Mouse (Mus musculus) limb, embryonic 12.5 days (tissue): Measurements from ENCODE around the gene Galnt18. TPM values are rescaled to one million over a fixed set of nuclear protein-coding genes. Genes with fewer than 3 reads are reported as not detected.

Source experiments
- ATAC-seq: fragments of 200-750 bp; cut with Nextera tagmentation; 2 replicates; pipeline ENCODE4 v1.8.0; 2017; ENCODE audit warnings: low read depth, moderate TSS enrichment; ENCODE audit not compliant: insufficient number of reproducible peaks, insufficient read depth, low FRiP score, low TSS enrichment
- H3K27ac ChIP-seq: fragments of 300-500 bp; sonication (generic); 2 replicates; pipeline ENCODE4 v1.5.1; 2016; ENCODE audit warnings: mild to moderate bottlenecking, moderate library complexity
- H3K27me3 ChIP-seq: fragments of 300-500 bp; sonication (generic); 2 replicates; pipeline ENCODE4 v1.6.1; 2016; ENCODE audit warnings: mild to moderate bottlenecking, moderate library complexity
- H3K36me3 ChIP-seq: fragments of 300-500 bp; sonication (generic); 2 replicates; pipeline ENCODE4 v1.6.1; 2016; ENCODE audit warnings: mild to moderate bottlenecking, moderate library complexity
- H3K4me1 ChIP-seq: fragments of 300-500 bp; sonication (generic); replicated peaks from 2 replicates; pipeline ENCODE4 v1.6.1; 2016
- H3K4me2 ChIP-seq: fragments of 300-500 bp; sonication (generic); 2 replicates; pipeline ENCODE4 v1.6.1; 2016; ENCODE audit warnings: mild to moderate bottlenecking, moderate library complexity
- H3K4me3 ChIP-seq: fragments of 300-500 bp; sonication (generic); replicated peaks from 2 replicates; pipeline ENCODE4 v1.5.1; 2016; ENCODE audit warnings: mild to moderate bottlenecking
- H3K9ac ChIP-seq: fragments of 300-500 bp; sonication (generic); replicated peaks from 2 replicates; pipeline ENCODE4 v1.6.1; 2016; ENCODE audit warnings: mild to moderate bottlenecking, moderate library complexity
- H3K9me3 ChIP-seq: fragments of 300-500 bp; sonication (generic); 2 replicates; pipeline ENCODE4 v1.6.1; 2016; ENCODE audit warnings: mild to moderate bottlenecking, moderate library complexity
- WGBS: fragments of 180-500 bp; shearing (Covaris S2); methylation state at CpG from one replicate; pipeline ENCODE4 v1.1.7; 2016; 5-methylcytosine and 5-hydroxymethylcytosine counted together
- polyA plus RNA-seq: library from polyadenylated mRNA; unstranded; fragments of >200 nt; fragmentation: Nextera tagmentation; extraction: Ambion mirVana; gene quantifications from 2 replicates; pipeline ENCODE4 v1.2.1, GENCODE M21; 2016

Gene Galnt18
- 13.1 and 14.3 TPM in 2 replicates for polyA plus RNA-seq

- H3K27me3 ChIP-seq = peaks cover 49% of the 10 kb centered on the region
- peak; percentile 96 for ATAC-seq
Measured at GRCm38 (mm10) chr7:111779504-111780242, at the start of gene Galnt18. Gene Galnt18, minus strand, starts transcription at chr7:111779977.

GRCm38 (mm10) chr7:111827337-111827736 lies 47.6 kb upstream of the Galnt18 start:
- H3K4me3 ChIP-seq = no peak overlapping the region
- no peak overlapping the region for H3K4me2 ChIP-seq
- H3K9ac ChIP-seq = no peak overlapping the region
- H3K9me3 ChIP-seq = no peaks in the 10 kb centered on the region
- no peaks in the 10 kb centered on the region for H3K27me3 ChIP-seq
- no peaks in the 10 kb centered on the region for H3K4me1 ChIP-seq
- no peak for ATAC-seq
- no peaks in the 10 kb centered on the region for H3K36me3 ChIP-seq
- 100% methylated on average over 1 of the region's 1 CpGs for WGBS
- no peak overlapping the region for H3K27ac ChIP-seq

More at GRCm38 (mm10) chr7:111779504-111780242, at the start of gene Galnt18:
- H3K4me1 ChIP-seq = peaks cover 15% of the 10 kb centered on the region
- peak within 1 kb of the TSS; percentile 51 for H3K4me3 ChIP-seq
- H3K4me2 ChIP-seq = peak within 1 kb of the TSS; percentile 96
- peak within 1 kb of the TSS; percentile 62 for H3K9ac ChIP-seq
- no peaks in the 10 kb centered on the region for H3K36me3 ChIP-seq
- H3K27ac ChIP-seq = no peak within 1 kb of the TSS
- 2% methylated on average over 52 of the region's 52 CpGs for WGBS
- H3K9me3 ChIP-seq = no peaks in the 10 kb centered on the region

- H3K27ac ChIP-seq = no peak overlapping the region
- H3K4me3 ChIP-seq = no peak overlapping the region
- H3K9me3 ChIP-seq = no peaks in the 10 kb centered on the region
- H3K27me3 ChIP-seq = no peaks in the 10 kb centered on the region
- no peak overlapping the region for H3K9ac ChIP-seq
- H3K4me1 ChIP-seq = no peaks in the 10 kb centered on the region
- no peaks in the 10 kb centered on the region for H3K36me3 ChIP-seq
- H3K4me2 ChIP-seq = no peak overlapping the region
- 49% methylated on average over 1 of the region's 1 CpGs for WGBS
- ATAC-seq = no peak
Measured at GRCm38 (mm10) chr7:111813093-111813492, 33.3 kb upstream of the Galnt18 start.

DNA sequence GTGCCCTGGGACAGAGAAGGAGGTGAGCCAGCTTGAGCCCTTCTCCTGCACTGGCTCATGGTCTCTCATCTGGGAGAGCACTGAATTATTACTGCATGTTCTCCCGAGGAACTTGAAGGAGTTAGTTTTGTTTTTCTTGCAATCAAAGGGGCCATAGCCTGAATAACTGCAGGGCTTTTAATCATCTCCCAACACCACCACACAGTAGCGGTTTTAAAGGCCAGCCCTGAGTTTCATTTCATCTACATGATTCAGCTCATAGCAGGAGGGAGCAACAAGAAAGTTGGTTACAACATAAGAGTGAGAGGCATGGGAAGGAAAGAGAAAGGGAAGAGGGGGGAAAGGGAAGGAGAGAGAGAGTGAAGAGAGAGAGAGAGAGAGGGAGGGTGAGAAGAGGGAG lies 31.3 kb upstream of the Galnt18 start:
- H3K9ac ChIP-seq = no peak overlapping the region
- H3K4me1 ChIP-seq = no peaks in the 10 kb centered on the region
- H3K4me2 ChIP-seq = no peak overlapping the region
- H3K36me3 ChIP-seq = no peaks in the 10 kb centered on the region
- WGBS = 32% methylated on average over 2 of the region's 2 CpGs
- no peak overlapping the region for H3K4me3 ChIP-seq
- H3K9me3 ChIP-seq = no peaks in the 10 kb centered on the region
- H3K27me3 ChIP-seq = no peaks in the 10 kb centered on the region
- ATAC-seq = no peak
- no peak overlapping the region for H3K27ac ChIP-seq

- Histone ChIP-seq H3K9ac (no peak overlapping the region), H3K27me3 (no peaks in the 10 kb centered on the region), H3K27ac (no peak overlapping the region), H3K4me1 (no peaks in the 10 kb centered on the region), H3K4me3 (no peak overlapping the region), H3K36me3 (no peaks in the 10 kb centered on the region), H3K4me2 (no peak overlapping the region), H3K9me3 (no peaks in the 10 kb centered on the region)
- 70% methylated on average over 3 of the region's 3 CpGs for WGBS
- ATAC-seq = no peak
Measured at GRCm38 (mm10) chr7:111809796-111810195, 30.0 kb upstream of the Galnt18 start.

DNA sequence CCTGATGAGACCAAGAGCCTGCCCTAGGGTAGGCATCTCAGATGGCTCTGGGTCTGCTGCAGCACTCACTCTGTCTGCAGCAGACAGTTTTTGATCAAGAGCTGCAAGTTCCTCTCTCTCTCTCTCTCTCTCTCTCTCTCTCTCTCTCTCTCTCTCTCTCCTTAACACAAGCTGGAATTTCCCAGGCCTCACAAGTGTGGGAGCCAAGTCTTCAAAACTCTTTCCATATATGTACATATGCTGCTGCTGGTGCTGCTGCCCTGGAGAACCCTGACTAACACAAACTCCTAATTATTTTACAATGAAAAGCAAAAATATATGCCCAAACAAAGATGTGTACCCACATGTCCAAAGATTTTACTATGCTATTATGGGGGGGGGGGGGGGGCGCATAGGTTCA lies 26.3 kb upstream of the Galnt18 start:
- WGBS = 93% methylated on average over 1 of the region's 1 CpGs
- no peaks in the 10 kb centered on the region for H3K4me1 ChIP-seq
- no peaks in the 10 kb centered on the region for H3K9me3 ChIP-seq
- no peak overlapping the region for H3K4me2 ChIP-seq
- H3K27ac ChIP-seq = no peak overlapping the region
- no peak overlapping the region for H3K9ac ChIP-seq
- H3K27me3 ChIP-seq = no peaks in the 10 kb centered on the region
- no peaks in the 10 kb centered on the region for H3K36me3 ChIP-seq
- no peak overlapping the region for H3K4me3 ChIP-seq
- ATAC-seq = no peak

DNA sequence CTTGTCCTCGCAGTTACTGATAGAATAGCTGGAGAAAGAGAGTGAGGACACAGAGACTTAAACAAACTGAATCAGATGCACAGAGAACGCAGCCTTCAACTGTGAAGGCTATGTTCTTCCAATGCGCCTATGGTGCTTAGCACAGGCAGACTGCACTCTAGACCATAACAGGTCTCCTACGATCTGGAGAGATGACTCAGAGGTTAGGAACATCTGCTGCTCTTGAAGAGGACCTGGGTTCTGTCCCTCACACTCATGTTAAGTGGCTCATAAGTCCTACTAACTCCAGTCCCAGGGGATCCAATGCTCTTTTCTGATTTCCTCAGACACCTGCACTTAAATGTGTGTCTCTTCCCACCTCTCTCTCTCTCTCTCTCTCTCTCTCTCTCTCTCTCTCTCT lies 24.9 kb upstream of the Galnt18 start:
- no peak for ATAC-seq
- no peak overlapping the region for H3K27ac ChIP-seq
- no peaks in the 10 kb centered on the region for H3K9me3 ChIP-seq
- H3K4me3 ChIP-seq = no peak overlapping the region
- H3K4me2 ChIP-seq = no peak overlapping the region
- H3K36me3 ChIP-seq = no peaks in the 10 kb centered on the region
- WGBS = 88% methylated on average over 4 of the region's 4 CpGs
- no peak overlapping the region for H3K9ac ChIP-seq
- no peaks in the 10 kb centered on the region for H3K4me1 ChIP-seq
- no peaks in the 10 kb centered on the region for H3K27me3 ChIP-seq

GRCm38 (mm10) chr7:111800785-111801184 lies 21.0 kb upstream of the Galnt18 start:
- no peak overlapping the region for H3K9ac ChIP-seq
- H3K9me3 ChIP-seq = no peaks in the 10 kb centered on the region
- no peak overlapping the region for H3K4me3 ChIP-seq
- ATAC-seq = no peak
- no peaks in the 10 kb centered on the region for H3K27me3 ChIP-seq
- H3K4me1 ChIP-seq = no peaks in the 10 kb centered on the region
- no peaks in the 10 kb centered on the region for H3K36me3 ChIP-seq
- H3K27ac ChIP-seq = no peak overlapping the region
- no peak overlapping the region for H3K4me2 ChIP-seq
- WGBS = 89% methylated on average over 5 of the region's 5 CpGs

GRCm38 (mm10) chr7:111800120-111800519 lies 20.3 kb upstream of the Galnt18 start:
- no peak overlapping the region for H3K4me3 ChIP-seq
- ATAC-seq = no peak
- no peaks in the 10 kb centered on the region for H3K27me3 ChIP-seq
- 79% methylated on average over 5 of the region's 5 CpGs for WGBS
- H3K27ac ChIP-seq = no peak overlapping the region
- H3K9me3 ChIP-seq = no peaks in the 10 kb centered on the region
- no peak overlapping the region for H3K4me2 ChIP-seq
- H3K36me3 ChIP-seq = no peaks in the 10 kb centered on the region
- H3K4me1 ChIP-seq = no peaks in the 10 kb centered on the region
- H3K9ac ChIP-seq = no peak overlapping the region

DNA sequence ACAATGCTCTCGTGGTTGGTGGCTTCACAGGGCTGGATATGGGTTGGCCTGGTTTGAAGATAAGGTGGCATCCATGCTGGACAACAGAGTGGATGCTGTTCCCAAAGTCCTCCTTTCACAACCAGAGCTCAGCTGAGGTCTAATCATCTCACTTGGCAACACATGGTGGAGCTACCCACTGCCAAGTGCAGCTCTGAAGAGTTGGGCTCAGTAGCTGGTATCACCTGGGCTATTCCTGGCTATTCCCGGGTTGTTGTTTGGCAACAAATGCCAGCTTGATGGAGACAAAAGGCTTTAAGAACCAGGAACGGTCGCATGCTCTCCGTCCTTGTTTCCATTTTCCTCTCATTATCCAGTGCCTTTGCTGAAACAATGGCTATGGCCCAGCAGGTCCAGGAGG lies 19.2 kb upstream of the Galnt18 start:
- Histone ChIP-seq H3K27me3 (no peaks in the 10 kb centered on the region), H3K27ac (no peak overlapping the region), H3K4me1 (no peaks in the 10 kb centered on the region), H3K4me3 (no peak overlapping the region), H3K9ac (no peak overlapping the region), H3K9me3 (no peaks in the 10 kb centered on the region), H3K4me2 (no peak overlapping the region), H3K36me3 (no peaks in the 10 kb centered on the region)
- ATAC-seq = no peak
- WGBS = 84% methylated on average over 5 of the region's 5 CpGs

GRCm38 (mm10) chr7:111797337-111798010 lies 17.7 kb upstream of the Galnt18 start:
- ATAC-seq = no peak
- 84% methylated on average over 13 of the region's 13 CpGs for WGBS
- no peaks in the 10 kb centered on the region for H3K9me3 ChIP-seq
- H3K4me1 ChIP-seq = no peaks in the 10 kb centered on the region
- H3K4me2 ChIP-seq = no peak overlapping the region
- no peak overlapping the region for H3K27ac ChIP-seq
- no peak overlapping the region for H3K9ac ChIP-seq
- no peaks in the 10 kb centered on the region for H3K36me3 ChIP-seq
- H3K27me3 ChIP-seq = no peaks in the 10 kb centered on the region
- H3K4me3 ChIP-seq = no peak overlapping the region
